Mouse (Mus musculus) CH12.LX (cell line): ENCODE measurements at regions not wholly inside any gene's neighbourhood (a gene's known extent, or its start where the extent isn't known, plus 50 kb on each side); places are given as distances from the start of the nearest gene placed in this dataset.

Experiments used
- CHD2 ChIP-seq: IDR thresholded peaks from 2 replicates; pipeline ENCODE4 v1.6.1; 2011; ENCODE audit warnings: low read length, improper control_type of control experiment
- CTCF ChIP-seq, 2 experiments: IDR thresholded peaks in 1 of 2; conservative IDR thresholded peaks in 1 of 2; 2 replicates each; pipeline ENCODE4 v1.5.1; 2011 to 2012; ENCODE audit warnings: low read depth in 2 of 2, low read length in 2 of 2, improper control_type of control experiment in 1 of 2, inconsistent platforms in 1 of 2, mild to moderate bottlenecking in 1 of 2, moderate library complexity in 1 of 2
- HCFC1 ChIP-seq: IDR thresholded peaks from 2 replicates; pipeline ENCODE4 v1.6.1; 2012; ENCODE audit warnings: low read depth, mild to moderate bottlenecking, inconsistent platforms, low read length, improper control_type of control experiment
- POLR2A ChIP-seq: IDR thresholded peaks from 2 replicates; pipeline ENCODE4 v1.6.1; 2011; ENCODE audit warnings: low read depth, mild to moderate bottlenecking, improper control_type of control experiment, low read length
- SIN3A ChIP-seq: IDR thresholded peaks from 2 replicates; pipeline ENCODE4 v1.6.1; 2012; ENCODE audit warnings: low read length, improper control_type of control experiment, inconsistent platforms
- ZKSCAN1 ChIP-seq: IDR thresholded peaks from 2 replicates; pipeline ENCODE4 v1.6.1; 2012; ENCODE audit warnings: low read depth, inconsistent platforms, low read length, improper control_type of control experiment, borderline replicate concordance

- TF ChIP-seq CTCF (conservative IDR thresholded peaks at IDR 0.05 in 1 of 2, IDR thresholded peaks at IDR 0.05 in 1 of 2; ENCODE audit: low read depth in 2 of 2, low read length in 2 of 2), result peak; percentile 68 to 71
- no peak for TF ChIP-seq POLR2A
- no peak for TF ChIP-seq ZKSCAN1
- TF ChIP-seq SIN3A, result no peak
- TF ChIP-seq HCFC1, result no peak
- TF ChIP-seq CHD2, result no peak
Observed at GRCm38 (mm10) chr6:59498079-59498478, 72.0 kb upstream of the Gprin3 start.
